ENCODE assay signal across 19 mouse cellular contexts in the genomic region with DNA sequence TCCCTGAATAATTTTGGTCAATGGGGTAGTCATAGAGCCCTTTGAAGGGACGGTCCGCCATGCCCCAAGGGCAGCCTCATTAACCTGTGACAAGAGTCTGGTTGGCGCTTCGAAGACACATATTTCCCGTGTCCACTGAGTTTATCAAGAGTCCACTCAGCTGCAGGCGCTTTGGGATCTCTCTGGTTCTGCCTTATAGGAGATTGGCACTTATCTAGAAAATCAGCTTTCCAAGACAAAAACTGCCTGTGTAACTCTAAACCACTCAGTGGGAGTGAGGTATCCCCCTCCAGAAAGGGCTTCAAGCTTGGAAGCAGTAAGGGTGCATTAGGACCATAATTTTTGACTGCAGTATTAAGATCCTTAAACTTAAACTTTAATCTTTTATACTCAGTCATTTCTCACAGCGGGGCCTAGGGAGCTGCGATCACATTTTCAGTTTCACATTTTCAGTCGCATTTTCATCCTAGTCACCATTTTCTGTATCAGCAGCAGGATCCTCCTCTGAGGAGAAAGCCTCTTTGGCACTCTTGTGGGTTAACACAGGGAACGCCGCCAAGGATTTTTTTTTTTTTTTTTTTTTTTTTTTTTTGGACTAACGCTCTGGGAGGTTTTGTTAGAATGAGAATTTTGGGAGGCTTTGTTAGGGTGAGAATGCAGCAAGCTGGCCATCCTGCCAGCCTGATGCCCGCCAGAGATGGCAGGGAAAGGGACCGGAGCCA.
DNase-seq lines count a peak whose midpoint lies in the region; ATAC-seq lines count a peak whose summit lies in the region.
"Had no signal": no experiment of that assay in that cellular context is flagged by ENCODE, and none has a peak within 500 bp of the region (broad histone marks: within the 10 kb centered on the region; RNA-seq: fewer than 3 reads in every experiment).

No protein-coding gene starts in this region.

- no peak for DNase-seq in forebrain, embryonic 10.5 days (ENCODE audit: extremely low spot score, low spot score)
- peak; percentile 5 to 13 for DNase-seq in layer of hippocampus, postnatal 10 days (ENCODE audit: low spot score in 2 of 2)
- DNase-seq in layer of hippocampus, postnatal 14 days (ENCODE audit: low spot score in 2 of 2): no peak
- peak; percentile 4 for DNase-seq in brain, adult 2 months (ENCODE audit: low read depth, low spot score)
- DNase-seq: adrenal gland, adult 2 months; adrenal gland, postnatal 25 days; cerebellum, adult 18-20 months; cerebellum, adult 9-11 months; gastrocnemius, postnatal 14 days; heart, adult 2 months; heart, postnatal 14 days had no signal

- WGBS in forebrain, embryonic 16.5 days: 72% methylated on average over 14 of the region's 14 CpGs
- 91% methylated on average over 14 of the region's 14 CpGs for WGBS in forebrain, embryonic 10.5 days
- 88% methylated on average over 14 of the region's 14 CpGs for whole genome bisulfite sequencing in intestine, embryonic 15.5 days

- no peak overlapping the region for H3K9ac ChIP-seq in forebrain, embryonic 16.5 days (replicated peaks; ENCODE audit: low read depth, low read length)
- H3K9ac ChIP-seq in intestine, embryonic 15.5 days: no peak overlapping the region
- H3K9ac ChIP-seq: heart, embryonic 15.5 days; hindbrain, embryonic 13.5 days had no signal

- no peak overlapping the region for H3K4me3 ChIP-seq in forebrain, embryonic 16.5 days (replicated peaks; ENCODE audit: low read length)
- no peak overlapping the region for H3K4me3 ChIP-seq in forebrain, embryonic 10.5 days
- H3K4me3 ChIP-seq in intestine, embryonic 15.5 days (replicated peaks): no peak overlapping the region
- H3K4me3 ChIP-seq: embryonic facial prominence, embryonic 10.5 days; heart, adult 2 months; heart, embryonic 15.5 days; hindbrain, embryonic 13.5 days had no signal

- H3K36me3 ChIP-seq in forebrain, embryonic 16.5 days (ENCODE audit: control insufficient read depth, insufficient read depth): no peaks in the 10 kb centered on the region
- no peaks in the 10 kb centered on the region for H3K36me3 ChIP-seq in forebrain, embryonic 10.5 days (replicated peaks)
- no peaks in the 10 kb centered on the region for H3K36me3 ChIP-seq in intestine, embryonic 15.5 days
- H3K36me3 ChIP-seq: embryonic facial prominence, embryonic 10.5 days; heart, embryonic 15.5 days; hindbrain, embryonic 13.5 days had no signal

- H3K27ac ChIP-seq in forebrain, embryonic 16.5 days (ENCODE audit: low read length): no peak overlapping the region
- no peak overlapping the region for H3K27ac ChIP-seq in forebrain, embryonic 10.5 days
- H3K27ac ChIP-seq in intestine, embryonic 15.5 days: no peak overlapping the region
- H3K27ac ChIP-seq: embryonic facial prominence, embryonic 10.5 days; heart, adult 2 months; heart, embryonic 15.5 days; hindbrain, embryonic 13.5 days had no signal

- H3K4me1 ChIP-seq in forebrain, embryonic 16.5 days (replicated peaks; ENCODE audit: control insufficient read depth, insufficient read depth, low read length): no peaks in the 10 kb centered on the region
- no peaks in the 10 kb centered on the region for H3K4me1 ChIP-seq in forebrain, embryonic 10.5 days
- no peaks in the 10 kb centered on the region for H3K4me1 ChIP-seq in intestine, embryonic 15.5 days (replicated peaks)
- H3K4me1 ChIP-seq: embryonic facial prominence, embryonic 10.5 days; heart, embryonic 15.5 days; hindbrain, embryonic 13.5 days had no signal

- ATAC-seq in forebrain, embryonic 16.5 days: 0 out of 2 replicates have a peak, but pooled peaks have one; percentile 26
- ATAC-seq in intestine, embryonic 15.5 days: no peak
- ATAC-seq: intestine, postnatal 0 days had no signal

- H3K9me3 ChIP-seq in forebrain, embryonic 16.5 days (ENCODE audit: control insufficient read depth, low read length): no peaks in the 10 kb centered on the region
- no peaks in the 10 kb centered on the region for H3K9me3 ChIP-seq in forebrain, embryonic 10.5 days
- no peaks in the 10 kb centered on the region for H3K9me3 ChIP-seq in intestine, embryonic 15.5 days
- H3K9me3 ChIP-seq: embryonic facial prominence, embryonic 10.5 days; heart, embryonic 15.5 days; hindbrain, embryonic 13.5 days had no signal

- no peak overlapping the region for H3K4me2 ChIP-seq in forebrain, embryonic 16.5 days (ENCODE audit: low read length)
- H3K4me2 ChIP-seq in intestine, embryonic 15.5 days (replicated peaks): no peak overlapping the region
- H3K4me2 ChIP-seq: heart, embryonic 11.5 days; heart, embryonic 15.5 days; hindbrain, embryonic 13.5 days had no signal

- H3K27me3 ChIP-seq in forebrain, embryonic 16.5 days (replicated peaks; ENCODE audit: control insufficient read depth, insufficient read depth, low read length): no peaks in the 10 kb centered on the region
- no peaks in the 10 kb centered on the region for H3K27me3 ChIP-seq in forebrain, embryonic 10.5 days (ENCODE audit: poor library complexity, severe bottlenecking)
- H3K27me3 ChIP-seq in intestine, embryonic 15.5 days (replicated peaks): no peaks in the 10 kb centered on the region
- H3K27me3 ChIP-seq: CH12.LX; heart, embryonic 15.5 days; hindbrain, embryonic 13.5 days had no signal

Comparison
In these comparisons a context has a peak if more than half of its experiments do, and no peak if none do; other contexts are left out.
1. DNase-seq: peak in layer of hippocampus, postnatal 10 days (2 of 2) and brain, adult 2 months (single experiment); none in forebrain, embryonic 10.5 days (single experiment) and layer of hippocampus, postnatal 14 days (0 of 2).